Mouse (Mus musculus) E14TG2a.4 (cell line): Measurements from ENCODE around the gene Smo.

Source experiments
- CTCF ChIP-seq: conservative IDR thresholded peaks from 2 replicates; pipeline ENCODE4 v1.5.1; 2014; ENCODE audit warnings: low read length
- NANOG ChIP-seq: IDR thresholded peaks from 2 replicates; pipeline ENCODE4 v1.6.1; 2014; ENCODE audit warnings: borderline replicate concordance, low read length, mixed read lengths

- TF ChIP-seq CTCF (no peak), NANOG (no peak)
Observed at GRCm38 (mm10) chr6:29711318-29711717, 24.0 kb upstream of the Smo start.
